Mouse (Mus musculus): ENCODE results near the gene Akna.

- TF ChIP-seq CTCF (IDR thresholded peaks at IDR 0.05; ENCODE audit: low read depth), result no peak
- no peak for TF ChIP-seq EP300 (IDR thresholded peaks at IDR 0.05; ENCODE audit: low read depth)
These were observed 27.8 kb downstream of the Akna start for GRCm38 (mm10) chr4:63375367-63375766.
